Mouse (Mus musculus): ENCODE measurements around the gene Gm5678.

Gene Gm5678

GRCm38 (mm10) chr16:93627761-93628400 lies at the start of gene Gm5678:
Gene Gm5678, plus strand, starts transcription at chr16:93628097.
- DNase-seq (ENCODE audit: low read depth, low spot score), result no peak

GRCm38 (mm10) chr16:93578346-93579005 lies 49.4 kb upstream of the Gm5678 start:
- no peak for DNase-seq (ENCODE audit: low read depth, low spot score)

GRCm38 (mm10) chr16:93581125-93581524 lies 46.8 kb upstream of the Gm5678 start:
- DNase-seq (ENCODE audit: low read depth, low spot score), result no peak

GRCm38 (mm10) chr16:93584976-93585702 lies 42.8 kb upstream of the Gm5678 start:
- DNase-seq (ENCODE audit: low read depth, low spot score), result peak; percentile 54

GRCm38 (mm10) chr16:93585703-93586205 lies 42.1 kb upstream of the Gm5678 start:
- no peak for DNase-seq (ENCODE audit: low read depth, low spot score)

- peak; percentile 90 for DNase-seq (ENCODE audit: low read depth, low spot score)
Measured at GRCm38 (mm10) chr16:93586382-93586781, 41.5 kb upstream of the Gm5678 start.

GRCm38 (mm10) chr16:93588281-93588680 lies 39.6 kb upstream of the Gm5678 start:
- DNase-seq (ENCODE audit: low read depth, low spot score), result no peak

GRCm38 (mm10) chr16:93590915-93591314 lies 37.0 kb upstream of the Gm5678 start:
- DNase-seq (ENCODE audit: low read depth, low spot score), result peak; percentile 83

- DNase-seq (ENCODE audit: low read depth, low spot score), result no peak
Measured at GRCm38 (mm10) chr16:93591450-93592430, 36.2 kb upstream of the Gm5678 start.

- no peak for DNase-seq (ENCODE audit: low read depth, low spot score)
Measured at GRCm38 (mm10) chr16:93592711-93593110, 35.2 kb upstream of the Gm5678 start.

GRCm38 (mm10) chr16:93593406-93593805 lies 34.5 kb upstream of the Gm5678 start:
- no peak for DNase-seq (ENCODE audit: low read depth, low spot score)

- DNase-seq (ENCODE audit: low read depth, low spot score), result no peak
Measured at GRCm38 (mm10) chr16:93594448-93594847, 33.4 kb upstream of the Gm5678 start.

- DNase-seq (ENCODE audit: low read depth, low spot score), result no peak
Measured at GRCm38 (mm10) chr16:93595766-93596165, 32.1 kb upstream of the Gm5678 start.

- DNase-seq (ENCODE audit: low read depth, low spot score), result no peak
Measured at GRCm38 (mm10) chr16:93596807-93597206, 31.1 kb upstream of the Gm5678 start.

- DNase-seq (ENCODE audit: low read depth, low spot score), result no peak
Measured at GRCm38 (mm10) chr16:93597551-93597950, 30.3 kb upstream of the Gm5678 start.

- DNase-seq (ENCODE audit: low read depth, low spot score), result no peak
Measured at GRCm38 (mm10) chr16:93599461-93599860, 28.4 kb upstream of the Gm5678 start.

GRCm38 (mm10) chr16:93603439-93604212 lies 24.3 kb upstream of the Gm5678 start, which contains the start of gene Setd4:
Gene Setd4, minus strand, starts transcription at chr16:93604063.
- DNase-seq (ENCODE audit: low read depth, low spot score), result peak; percentile 92

GRCm38 (mm10) chr16:93604481-93604969 lies 23.4 kb upstream of the Gm5678 start:
- DNase-seq (ENCODE audit: low read depth, low spot score), result peak; percentile 69

GRCm38 (mm10) chr16:93605553-93605952 lies 22.3 kb upstream of the Gm5678 start, which contains the start of gene Cbr1:
Gene Cbr1, plus strand, starts transcription at chr16:93605853.
- DNase-seq (ENCODE audit: low read depth, low spot score), result peak; percentile 0

- DNase-seq (ENCODE audit: low read depth, low spot score), result peak; percentile 0
Measured at GRCm38 (mm10) chr16:93606146-93606545, 21.8 kb upstream of the Gm5678 start.

All from ZHBTc4 (cell line).